Mouse (Mus musculus) adrenal gland, postnatal 4 days (tissue): ENCODE data around the gene Noc4l. TPM values are rescaled to one million over a fixed set of nuclear protein-coding genes. Genes with fewer than 3 reads are reported as not detected.
A peak's percentile ranks its signal among the peaks of the same experiment; 100 is the strongest.

Source experiments
- DNase-seq, 2 experiments: peaks; one replicate each; pipeline ENCODE4 v3.0.0; 2021 to 2022; ENCODE audit warnings: low spot score in 2 of 2, mixed read lengths in 2 of 2
- long read RNA-seq, 2 experiments: library from polyadenylated mRNA; stranded (forward); transcript quantifications; one replicate each; pipeline ENCODE4 v2.0.0; 2021
- total RNA-seq, 2 experiments: library from RNA; stranded (reverse); gene quantifications; 2 replicates each; pipeline ENCODE4 v1.2.3; 2021

Noc4l gene
- 10 to 100 TPM; 27.0 to 29.3 TPM for total RNA-seq
- long read RNA-seq, experiment 1, transcript Noc4l-201 (15 exons, 2,075 nt): major isoform, 41 of 53 reads
- long read RNA-seq, experiment 1, partial matches to known transcripts: 6 of 53 reads
- long read RNA-seq, experiment 1, other reads (novel, unspliced or antisense): 6 of 53 reads
- long read RNA-seq, experiment 2, transcript Noc4l-201 (15 exons, 2,075 nt): major isoform, 39 of 52 reads
- long read RNA-seq, experiment 2, partial matches to known transcripts: 7 of 52 reads
- long read RNA-seq, experiment 2, other reads (novel, unspliced or antisense): 6 of 52 reads

DNA sequence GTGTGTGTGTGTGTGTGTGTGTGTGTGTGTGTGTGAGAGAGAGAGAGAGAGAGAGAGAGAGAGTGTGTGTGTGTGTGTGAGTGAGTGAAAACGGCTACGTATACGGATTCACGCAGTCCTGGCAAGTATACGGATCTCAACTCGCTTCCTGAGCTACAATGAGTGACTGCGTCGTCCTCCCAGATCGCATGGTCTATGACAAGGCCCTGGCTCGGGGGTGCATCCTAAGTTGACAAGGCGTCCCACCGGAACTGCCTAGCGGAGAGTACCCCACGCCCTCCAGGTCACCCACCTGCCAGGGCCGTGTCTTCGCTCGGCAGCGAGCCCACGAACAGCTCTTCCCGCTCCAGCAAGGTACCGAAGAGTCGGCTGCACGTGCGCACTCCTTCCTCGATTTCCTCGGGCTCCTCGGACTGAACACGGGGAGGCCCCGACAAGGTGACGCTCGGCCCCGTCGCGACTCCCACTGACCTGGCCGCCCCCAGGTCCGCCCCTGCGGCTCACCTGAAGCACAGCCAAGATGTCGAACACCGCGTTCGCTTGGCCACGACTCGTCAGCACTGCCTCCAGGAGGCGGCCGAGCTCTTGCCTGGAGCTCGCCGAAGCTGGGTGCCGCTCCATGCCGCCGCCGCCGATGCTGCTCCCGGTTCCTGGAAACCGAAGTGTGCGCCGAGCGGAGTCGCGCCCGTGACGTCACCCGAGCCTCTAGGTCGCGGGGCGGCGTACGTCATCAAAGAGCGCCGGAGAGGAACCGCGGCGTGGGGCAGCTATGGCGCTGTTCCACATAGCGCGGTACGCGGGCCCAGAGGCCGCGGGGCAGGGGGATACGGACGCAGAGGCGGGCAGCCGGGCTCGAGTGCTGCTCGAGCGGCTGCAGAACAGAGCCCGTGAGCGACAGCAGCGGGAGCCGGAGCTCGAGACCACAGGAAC lies at the start of gene Noc4l, which contains the start of gene Ddx51:
Gene Noc4l (minus strand): TSS at position 699 of the 930 bp plus-strand sequence.
Gene Ddx51 (plus strand): TSS at position 733 of the 930 bp plus-strand sequence.
- peak; percentile 88 to 95 for DNase-seq

DNA sequence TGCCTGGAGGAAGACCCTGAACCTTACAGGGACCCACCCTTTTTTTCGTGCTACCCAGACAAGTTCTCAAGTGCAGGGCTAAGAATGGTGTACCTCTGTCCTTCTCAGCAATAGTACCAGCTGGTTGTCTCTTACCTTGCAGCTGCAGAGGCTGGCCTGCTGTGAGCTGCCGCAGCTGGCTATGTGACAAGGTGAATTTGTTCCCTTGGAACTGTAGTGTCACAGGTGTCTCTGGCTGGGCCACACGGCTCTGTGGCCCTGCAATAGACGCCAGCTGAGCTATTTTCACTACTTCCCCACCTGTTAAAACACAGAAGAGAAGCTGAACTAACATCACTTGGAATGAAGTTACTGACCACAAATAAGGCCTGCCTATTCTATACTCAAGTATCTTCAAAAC lies 45.4 kb upstream of the Noc4l start:
- DNase-seq: no peak

DNA sequence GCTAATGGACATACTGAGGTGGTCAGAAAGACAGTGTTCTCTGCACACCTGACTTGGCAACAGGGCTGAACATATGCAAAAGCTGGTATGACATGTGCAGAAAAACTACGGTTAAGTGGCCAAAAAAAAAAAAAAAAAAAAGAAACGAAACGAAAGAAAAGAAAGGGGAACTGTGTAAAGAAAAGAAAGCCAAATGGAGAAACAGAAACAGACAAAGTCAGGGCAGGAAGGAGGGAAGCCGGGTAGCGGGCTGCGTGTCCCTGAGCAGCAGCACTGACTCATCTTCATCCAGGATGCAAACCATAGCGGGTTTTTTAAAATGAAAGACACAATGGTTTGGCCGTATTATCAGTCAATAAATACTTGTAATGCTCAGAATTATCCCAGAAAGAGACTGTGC lies 28.8 kb upstream of the Noc4l start:
- DNase-seq: no peak

DNA sequence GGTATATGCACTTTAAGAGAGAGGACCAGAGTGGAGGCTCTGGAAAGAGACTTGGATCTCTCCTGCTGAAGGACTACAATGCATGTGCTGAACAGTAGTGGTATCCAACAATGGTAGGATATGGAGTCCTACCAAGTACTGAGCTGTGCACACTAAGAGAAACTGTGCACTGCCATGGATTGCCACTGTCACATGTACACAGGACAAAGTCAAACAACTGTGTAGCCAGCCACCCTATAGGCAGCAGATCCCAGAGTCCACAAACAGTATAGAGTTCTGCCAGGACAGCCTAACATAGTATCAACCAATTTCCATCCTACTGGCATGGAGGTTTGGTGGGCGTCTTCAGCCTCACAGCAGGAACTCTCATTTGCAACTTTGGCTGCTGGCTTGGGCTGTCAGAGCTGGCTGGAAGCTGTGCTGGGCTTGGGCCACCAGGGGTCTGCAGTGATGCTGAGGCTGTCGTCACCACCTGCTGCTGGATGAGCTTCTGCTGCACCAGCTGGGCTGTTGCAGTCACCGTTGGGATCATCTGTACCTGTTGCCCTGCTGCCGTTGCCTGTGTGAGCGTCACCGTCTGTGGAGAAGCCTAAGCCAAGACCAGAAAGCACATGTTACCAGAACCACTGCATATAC lies 12.4 kb upstream of the Noc4l start:
- DNase-seq: no peak

DNA sequence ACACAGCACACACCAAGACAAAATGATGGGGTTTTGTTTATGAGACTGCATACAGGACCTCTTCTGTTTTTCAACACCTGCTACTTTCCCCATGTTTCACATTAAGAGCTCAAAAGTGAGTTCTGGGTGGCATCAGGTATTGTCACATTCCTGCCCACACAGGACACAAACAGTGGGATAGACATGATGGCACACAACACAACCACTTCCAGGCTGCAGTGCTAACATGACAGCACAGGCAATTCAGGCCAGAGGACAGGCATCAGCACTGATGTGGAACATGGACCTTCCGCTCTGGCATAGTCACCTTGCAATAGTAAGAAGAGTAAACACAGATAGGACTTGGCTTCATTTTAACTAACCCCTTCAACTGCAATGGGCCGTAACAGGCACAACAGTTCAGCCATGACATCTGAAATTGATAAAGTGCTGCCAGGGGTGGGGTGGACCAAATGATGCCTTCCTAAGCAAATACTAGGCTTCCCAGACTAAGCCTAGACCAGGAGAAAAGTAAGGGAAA lies 11.6 kb upstream of the Noc4l start:
- no peak for DNase-seq

DNA sequence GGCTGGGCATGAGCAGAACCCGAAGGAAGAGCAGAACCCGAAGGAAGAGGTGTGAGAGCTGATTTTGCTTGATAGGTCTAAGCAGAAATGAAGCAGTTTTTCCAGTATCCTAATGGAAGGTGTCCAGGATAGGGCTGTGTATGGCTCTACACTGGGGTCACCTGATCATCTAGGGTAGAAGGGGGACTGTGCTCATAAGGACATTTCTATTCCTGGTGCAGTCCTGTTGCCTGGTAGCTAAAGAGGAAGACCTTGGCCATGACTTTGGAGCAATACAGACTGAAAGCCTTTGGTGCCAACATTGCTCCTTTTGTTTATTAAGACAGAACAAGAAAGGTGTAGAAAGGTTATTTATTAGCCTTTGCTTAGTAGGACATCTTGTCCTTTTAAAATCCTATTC lies 10.8 kb upstream of the Noc4l start:
- no peak for DNase-seq

DNA sequence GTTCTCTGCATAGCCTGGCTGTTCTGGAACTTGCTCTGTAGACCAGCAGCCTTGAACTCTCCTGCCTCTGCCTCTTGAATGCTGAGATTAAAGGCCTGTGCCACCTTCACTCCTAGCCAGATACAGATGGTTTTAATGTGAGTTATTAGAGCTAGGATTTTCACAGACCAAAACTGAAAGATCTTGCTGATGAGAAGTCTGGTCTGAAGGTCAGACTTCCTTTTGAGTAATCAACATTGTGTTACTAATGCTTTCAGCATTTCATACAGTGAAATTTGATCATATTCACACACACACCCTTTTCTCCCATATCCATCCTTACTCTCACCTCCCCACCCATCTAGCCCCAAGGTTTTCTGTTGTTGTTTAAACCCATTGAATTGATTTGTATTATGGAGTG lies 6.5 kb upstream of the Noc4l start:
- DNase-seq: no peak

DNA sequence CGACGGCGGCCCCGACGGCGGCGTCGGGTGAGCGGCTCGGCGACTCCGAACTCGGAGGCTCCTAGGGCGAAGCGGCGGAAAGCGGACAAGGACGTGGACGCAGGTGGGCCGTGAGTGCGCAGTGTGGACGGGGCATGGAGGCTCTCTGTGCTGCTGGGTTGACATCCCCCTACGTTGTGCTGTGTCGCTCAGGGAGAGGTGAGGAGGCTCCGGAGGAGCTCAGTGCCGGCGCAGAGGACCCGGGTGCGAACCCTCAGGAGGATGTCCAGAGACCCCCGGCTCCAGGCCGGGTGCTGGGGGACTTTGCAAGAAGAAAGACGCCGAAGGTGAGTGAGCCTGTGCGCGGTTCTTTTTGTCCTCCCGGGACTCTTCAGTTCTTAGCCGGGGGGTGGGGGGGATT lies 469 bp upstream of the Noc4l start:
- DNase-seq: peak in 1 of 2 experiments; percentile 15

DNA sequence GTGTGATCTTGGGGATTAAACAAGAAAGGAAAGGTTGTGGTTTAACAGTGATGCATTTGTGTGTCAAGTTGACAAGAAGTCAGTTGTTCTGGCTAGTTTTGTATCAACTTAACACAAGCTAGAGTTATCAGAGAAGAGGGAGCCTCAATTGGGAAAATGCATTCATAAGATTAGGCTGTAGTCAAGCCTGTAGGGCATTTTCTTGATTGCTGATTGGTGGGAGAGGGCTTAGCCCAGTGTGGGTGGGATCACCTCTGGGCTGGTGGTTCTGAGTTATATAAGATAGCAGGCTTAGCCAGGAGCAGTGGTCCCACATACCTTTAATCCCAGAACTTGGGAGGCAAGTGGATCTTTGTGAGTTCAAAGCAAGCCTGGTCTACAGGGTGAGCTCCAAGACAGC lies 6.8 kb downstream of the Noc4l start:
- no peak for DNase-seq

DNA sequence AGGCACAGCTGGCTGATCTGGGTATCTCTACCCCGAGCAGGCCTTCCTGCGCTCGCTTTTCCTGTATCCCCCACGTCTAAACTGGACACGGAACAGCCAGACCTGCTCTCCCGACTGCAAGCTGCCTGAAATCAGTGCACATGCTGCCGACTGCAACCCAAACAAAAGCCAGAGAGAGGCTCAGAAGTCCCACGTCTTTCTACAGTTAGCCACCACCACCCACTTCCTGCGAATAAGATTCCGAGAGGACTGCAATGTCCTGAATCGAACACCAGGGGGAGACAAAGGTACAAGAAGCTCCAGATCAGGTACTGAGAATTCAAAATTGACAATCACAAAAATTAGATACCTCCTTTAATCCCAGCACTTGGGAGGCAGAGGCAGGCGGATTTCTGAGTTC lies 13.8 kb downstream of the Noc4l start:
- DNase-seq: peak; percentile 24 to 38

DNA sequence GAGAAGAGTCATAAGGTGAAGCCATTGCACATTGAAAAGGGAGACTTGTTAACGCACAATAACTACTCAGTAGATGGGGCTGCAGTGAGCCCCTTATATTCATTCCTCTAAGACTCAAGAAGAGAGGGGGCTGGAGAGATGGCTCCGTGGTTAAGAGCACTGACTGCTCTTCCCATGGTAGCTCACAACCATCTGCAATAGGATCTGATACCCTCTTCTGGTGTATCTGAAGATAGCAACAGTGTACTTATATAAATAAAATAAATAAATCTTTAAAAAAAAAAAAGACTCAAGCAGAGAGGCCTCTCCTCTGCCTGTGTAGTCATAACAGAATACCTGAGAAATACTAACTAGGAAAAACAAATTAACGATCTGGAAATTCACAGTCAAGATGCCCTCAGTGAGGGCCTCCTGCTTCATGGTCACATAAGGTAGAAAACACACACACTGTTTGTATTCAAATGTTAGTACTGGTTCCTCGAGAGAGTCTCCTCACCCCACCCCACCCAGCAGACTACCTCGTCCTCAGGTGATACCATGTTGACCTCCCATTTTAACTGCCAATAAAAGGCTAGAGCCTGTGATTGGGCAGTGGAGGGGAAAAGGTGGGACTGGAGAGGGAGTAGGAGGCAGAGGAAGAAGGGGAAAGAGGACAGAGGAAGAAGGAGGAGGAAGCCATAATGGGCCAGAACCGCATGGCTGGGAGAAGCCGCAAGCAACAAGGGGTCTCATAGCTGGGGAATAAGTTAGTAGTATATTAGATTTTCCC lies 14.7 kb downstream of the Noc4l start:
- DNase-seq: no peak

DNA sequence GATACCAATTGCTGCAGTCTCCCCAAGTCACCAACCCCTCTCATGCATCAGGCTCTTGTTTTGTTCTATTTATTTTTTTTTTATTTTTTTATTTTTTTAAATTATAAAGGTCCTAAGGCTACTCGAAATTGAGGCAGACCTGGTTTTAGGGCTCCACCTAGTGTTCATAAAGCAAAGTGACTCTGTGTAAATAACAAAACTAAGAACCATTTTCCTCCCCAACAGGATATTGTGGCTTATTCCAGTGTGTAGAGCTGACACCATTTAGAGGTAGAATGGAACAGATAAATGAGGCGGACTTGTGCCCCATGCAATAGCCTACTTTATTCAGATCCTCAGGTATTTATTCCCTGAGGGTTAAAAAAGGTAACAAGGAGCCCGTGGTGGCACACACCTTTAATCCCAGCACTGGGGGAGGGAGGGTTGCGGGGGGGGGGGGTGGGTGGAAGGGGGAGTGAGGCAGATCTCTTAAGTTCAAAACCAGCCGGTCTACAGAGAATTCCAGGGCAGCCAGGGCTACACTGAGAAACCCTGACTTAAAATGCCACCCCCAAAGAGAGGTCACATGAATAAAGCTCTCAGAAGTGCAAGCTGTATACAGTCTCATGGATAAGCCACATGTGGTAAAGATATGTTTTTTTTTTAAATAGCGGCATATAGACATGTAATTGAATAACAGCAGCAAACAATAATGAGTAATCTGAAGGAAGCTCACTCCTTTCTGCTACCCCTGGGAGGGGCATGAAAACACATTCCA lies 17.1 kb downstream of the Noc4l start:
- no peak for DNase-seq

DNA sequence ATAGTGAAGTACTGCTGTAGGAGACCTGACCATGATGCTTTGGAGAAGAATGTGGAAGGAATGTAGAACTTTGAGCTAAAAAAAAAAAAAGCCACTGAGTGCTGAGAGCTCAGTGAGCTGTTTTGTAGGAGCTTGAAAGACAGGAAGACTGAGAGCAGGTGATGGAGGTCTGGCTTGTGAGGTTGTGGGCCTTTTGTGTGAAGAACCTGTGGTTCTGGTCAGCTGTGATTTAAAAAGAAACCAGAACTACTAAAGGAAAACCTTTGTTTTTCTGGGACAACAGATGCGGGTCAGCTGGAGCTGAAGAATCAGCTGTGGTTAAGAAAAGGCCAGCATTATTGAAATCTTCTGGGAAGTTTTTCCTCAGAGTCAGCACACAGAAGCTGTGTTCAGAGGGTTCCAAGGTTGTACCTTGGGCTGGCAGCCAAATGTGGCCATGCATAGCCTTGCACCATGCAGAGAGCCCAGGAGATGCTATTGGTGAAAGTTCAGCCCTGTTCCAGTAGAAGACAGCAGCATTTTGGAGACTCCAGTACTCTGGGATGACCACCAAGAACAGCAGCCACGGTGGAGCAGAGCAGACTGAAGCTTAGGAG lies 23.6 kb downstream of the Noc4l start:
- DNase-seq: peak in 1 of 2 experiments; percentile 47

DNA sequence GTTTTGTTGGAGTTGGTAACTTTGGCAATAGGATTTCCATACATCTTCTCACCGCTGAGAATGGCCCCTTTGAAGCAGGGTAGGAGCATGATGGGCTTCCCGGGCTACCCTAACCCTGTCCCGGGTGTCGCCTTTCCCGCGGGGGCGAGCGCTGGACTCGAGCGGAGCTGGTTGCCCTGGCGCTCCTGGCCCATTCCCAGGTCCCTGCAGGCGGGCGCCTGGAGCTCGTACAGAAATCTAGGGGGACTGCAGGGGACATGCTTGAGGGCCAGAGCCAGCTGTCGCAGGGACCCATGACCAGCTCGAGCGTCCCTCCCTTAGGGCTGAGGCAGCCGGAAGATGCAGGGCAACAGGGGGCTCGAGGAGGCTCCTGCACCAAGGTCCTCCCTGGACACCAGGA lies 25.1 kb downstream of the Noc4l start:
- DNase-seq: no peak

DNA sequence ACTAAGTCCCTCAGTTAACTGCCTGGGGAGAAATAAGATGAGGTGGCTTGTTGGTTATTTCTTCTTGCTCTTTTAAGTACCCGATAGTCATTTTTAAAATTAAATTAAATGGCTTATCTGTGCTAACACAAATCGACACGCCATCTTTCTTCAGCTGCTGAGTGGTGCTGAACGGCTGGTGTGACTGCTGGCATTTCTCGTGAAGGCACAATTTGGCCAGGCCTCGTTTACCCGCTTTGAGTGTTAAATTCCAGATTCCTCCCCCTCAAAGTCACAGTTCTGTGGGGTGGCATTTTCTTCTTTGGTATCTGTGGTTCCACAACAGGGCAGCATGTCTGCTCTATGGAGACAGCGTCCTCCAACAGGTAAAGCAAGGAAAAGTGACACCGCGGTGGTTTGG lies 25.9 kb downstream of the Noc4l start:
- DNase-seq: no peak

DNA sequence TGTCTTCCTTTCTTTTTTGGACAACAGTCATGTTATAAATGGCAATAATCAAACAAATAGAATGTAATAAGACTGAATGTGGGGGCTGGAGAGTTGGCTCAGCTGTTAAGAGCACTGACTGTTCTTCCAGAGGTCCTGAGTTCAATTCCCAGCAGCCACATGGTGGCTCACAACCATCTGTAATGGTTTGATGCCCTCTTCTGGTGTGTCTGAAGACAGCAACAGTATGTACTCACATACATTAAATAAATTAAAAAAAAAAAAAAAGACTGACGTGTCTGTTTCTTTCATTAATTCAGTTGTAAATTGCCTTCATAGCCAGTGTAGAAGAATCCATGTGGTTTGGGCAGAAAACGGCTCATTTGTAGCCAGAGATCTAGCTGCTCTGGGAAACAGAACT lies 28.9 kb downstream of the Noc4l start:
- no peak for DNase-seq

DNA sequence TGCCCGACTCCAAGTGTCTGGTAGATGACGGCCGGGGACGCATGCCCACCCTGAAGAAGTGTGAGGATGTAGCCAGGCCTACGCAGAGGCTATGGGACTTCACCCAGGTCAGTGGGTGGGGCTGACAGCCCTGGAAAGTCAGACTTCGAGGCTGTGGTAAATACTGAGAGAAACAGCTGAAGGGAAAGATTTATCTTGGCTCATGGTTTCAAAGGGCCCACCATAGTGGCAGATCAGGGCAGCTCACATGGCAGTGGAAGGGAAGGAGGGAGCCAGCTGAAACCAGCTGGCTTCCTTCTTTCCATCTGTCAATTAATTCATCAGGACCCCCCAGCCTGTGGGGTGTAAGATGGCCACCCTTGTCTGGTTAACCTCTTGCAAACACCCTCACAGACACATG lies 34.0 kb downstream of the Noc4l start:
- no peak for DNase-seq

DNA sequence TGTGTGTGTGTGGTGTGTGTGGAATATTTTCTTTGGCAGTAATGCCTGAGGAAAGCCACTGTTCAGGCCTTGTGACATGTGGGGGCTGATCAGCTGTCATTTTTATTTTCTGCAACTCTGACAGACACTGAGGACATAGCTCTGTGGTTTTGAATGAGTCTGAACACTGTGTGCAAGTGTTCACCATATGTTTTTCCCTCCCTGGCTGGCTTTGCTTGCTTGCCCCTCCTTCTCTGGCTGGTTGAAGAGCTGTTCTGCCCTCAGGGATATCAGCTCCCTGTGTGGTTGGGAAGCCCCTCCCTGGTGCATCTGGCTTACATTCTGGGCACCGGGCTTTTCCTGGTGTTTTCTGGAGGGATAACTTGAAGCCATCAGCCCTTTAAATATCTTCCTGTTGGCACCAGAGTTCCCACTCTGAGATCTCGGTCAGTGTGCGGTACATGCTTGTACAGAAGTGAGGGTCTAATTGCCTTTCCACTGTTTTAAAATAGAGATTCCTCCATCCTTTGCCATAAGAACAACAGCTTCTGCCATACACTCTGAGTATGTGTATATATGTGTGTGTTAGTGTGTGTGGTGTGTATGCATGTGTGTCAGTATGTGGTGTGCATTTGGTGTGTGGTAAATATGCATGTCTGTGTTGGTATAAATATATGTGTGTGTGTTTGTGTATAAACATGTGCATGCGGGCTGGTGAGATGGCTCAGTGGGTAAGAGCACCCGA lies 41.6 kb downstream of the Noc4l start:
- no peak for DNase-seq

DNA sequence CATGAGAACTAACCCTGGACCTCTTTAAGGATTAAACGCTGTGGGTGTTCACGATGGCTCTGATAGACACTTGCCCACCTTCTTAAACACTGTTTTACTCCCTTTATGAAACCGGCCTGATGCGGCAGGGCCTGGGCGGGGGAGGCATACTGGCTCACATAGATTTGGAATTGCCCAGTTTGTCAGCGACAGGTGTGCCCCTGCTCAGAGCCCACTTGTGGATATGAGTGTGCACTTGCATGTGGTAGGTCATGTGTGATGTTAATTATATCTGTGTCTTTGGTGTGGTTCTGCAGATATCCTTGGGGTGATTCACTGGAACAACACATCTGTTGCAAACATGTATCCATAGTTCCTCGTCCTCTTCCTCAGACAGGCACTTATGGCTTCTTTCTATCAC lies 42.7 kb downstream of the Noc4l start:
- DNase-seq: no peak
